Mouse (Mus musculus) testis, adult 2 months (tissue): ENCODE data around the gene Mbtps1.

Source experiments
- CTCF ChIP-seq: fragments of 200-500 bp; IDR thresholded peaks from 2 replicates; pipeline ENCODE4 v1.5.1; 2012; ENCODE audit warnings: low read depth, mild to moderate bottlenecking, inconsistent platforms, low read length, moderate library complexity; ENCODE audit not compliant: control insufficient read depth, insufficient read depth, insufficient replicate concordance
- POLR2A ChIP-seq: fragments of 200-500 bp; IDR thresholded peaks from 2 replicates; pipeline ENCODE4 v1.6.1; 2012; ENCODE audit warnings: low read depth, mild to moderate bottlenecking, inconsistent platforms, low read length, moderate library complexity; ENCODE audit not compliant: control insufficient read depth

DNA sequence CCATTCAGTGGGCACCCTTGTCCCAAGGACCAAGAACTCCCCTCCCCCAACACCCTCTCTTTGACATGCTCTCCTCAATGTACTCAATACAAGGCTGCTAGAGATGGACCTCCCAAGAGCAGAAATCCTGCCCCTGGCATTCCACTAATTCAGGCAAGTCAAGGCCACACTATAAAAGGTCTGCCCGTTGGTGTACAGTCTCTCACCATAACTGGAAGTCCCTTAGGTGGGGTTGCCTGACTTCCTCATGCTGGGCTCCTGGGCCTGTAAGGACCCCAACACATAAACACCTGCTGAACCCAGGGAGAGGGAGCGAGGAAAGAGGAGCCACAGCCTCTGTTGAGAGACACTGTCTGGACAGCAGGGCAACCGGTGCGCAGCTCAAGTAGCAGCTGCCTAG lies 45.2 kb upstream of the Mbtps1 start:
- TF ChIP-seq CTCF (no peak), POLR2A (no peak)
